Mouse (Mus musculus) fat pad, adult 2 months (tissue): Measurements from ENCODE around the gene Camk1g.

Experiments
- DNase-seq: peaks from one replicate; pipeline ENCODE4 v3.0.0-alpha.2; 2011; ENCODE audit warnings: low read depth, low spot score; ENCODE audit errors: extremely low read depth

Camk1g gene

DNA sequence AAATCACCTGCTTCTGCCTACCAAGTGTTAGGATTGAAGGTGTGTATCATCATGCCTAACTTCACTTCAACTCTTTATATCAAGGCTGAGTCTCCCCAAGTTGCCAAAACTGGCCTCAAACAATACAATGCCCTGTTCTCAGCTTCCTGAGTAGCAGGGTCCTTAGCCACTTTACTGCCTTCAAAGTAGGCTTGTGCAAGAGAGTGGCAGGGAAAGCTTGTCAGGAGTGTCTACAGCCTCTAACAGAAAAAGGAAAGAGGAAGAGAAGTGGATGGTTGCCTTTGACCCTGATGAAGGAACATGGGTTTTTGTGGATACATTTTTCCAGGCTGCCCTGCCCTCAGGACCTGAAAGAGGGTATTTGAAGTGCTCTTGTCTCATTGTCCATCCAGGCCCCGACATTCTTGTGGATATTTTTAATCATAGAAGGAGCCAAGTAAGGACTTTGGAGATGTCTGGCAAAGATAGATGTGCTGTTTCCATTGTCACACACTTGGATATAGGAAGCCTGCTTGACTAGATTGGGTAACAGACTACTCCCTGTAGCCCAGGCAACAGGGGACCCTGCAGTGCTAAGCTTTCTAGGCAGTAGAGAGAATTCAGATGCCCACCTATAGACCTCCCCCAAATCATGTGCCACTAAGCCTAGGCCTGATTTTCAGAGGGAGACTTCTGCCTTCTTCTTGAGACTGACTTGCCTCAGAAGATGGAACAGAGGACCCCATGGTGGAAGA lies 60.1 kb downstream of the Camk1g start:
- no peak for DNase-seq

DNA sequence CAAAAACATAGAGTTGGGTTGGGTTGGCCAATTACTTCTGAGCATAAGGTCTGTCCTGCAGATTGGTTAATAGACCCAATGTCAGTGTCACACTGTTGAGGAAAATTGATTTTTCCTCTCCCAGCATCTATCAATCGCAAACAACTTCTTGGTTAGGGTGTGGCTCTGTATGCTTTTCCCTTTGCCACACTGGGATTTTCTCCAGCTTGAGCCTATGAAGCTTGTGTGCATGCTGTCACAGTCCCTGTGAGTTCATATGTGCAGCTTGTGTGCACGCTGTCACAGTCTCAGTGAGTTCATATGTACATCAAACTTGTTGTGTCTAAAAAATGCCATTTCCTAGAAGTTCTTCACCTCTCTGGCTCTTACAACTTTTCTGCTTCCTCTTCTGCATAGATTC lies 63.3 kb downstream of the Camk1g start:
- no peak for DNase-seq

DNA sequence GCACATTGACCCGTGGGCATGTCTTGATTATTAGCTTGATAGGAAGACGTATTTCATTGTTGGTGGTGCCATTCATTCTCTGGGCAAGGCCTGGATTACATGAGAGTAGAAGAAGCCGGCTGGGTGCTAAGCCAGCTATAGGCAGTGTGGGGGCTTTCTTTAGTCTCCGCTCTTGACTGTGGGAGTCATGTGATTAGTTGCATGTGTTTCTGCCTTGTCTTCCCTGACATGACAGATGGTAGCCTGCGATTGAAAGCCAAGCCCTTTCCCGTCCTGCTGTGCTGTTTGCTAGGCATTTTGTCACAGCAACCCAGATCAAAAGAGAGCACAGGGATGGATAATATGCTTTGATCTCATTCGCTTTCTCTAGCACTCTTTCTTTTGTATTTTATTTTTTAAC lies 64.7 kb downstream of the Camk1g start:
- DNase-seq = no peak

DNA sequence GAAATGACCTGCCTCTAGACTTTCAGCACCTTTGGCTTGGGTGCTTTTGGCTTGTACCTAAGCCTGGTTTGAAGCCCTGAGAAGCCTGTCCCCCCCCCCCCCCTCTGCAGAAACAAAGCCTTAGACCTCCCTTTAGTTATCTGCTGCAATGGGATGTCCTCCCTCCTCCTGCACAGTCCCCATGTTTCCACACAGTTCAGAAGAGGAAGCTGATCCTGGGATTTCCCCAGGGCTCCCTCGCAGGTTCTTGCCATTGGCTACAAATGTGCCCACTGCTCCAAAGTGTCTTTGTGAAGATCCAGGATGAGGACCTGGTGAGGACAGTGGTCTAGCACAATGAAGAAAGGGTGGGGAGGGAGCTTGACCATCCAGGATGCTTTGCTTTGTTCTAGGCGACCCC lies 67.0 kb downstream of the Camk1g start:
- DNase-seq = no peak

DNA sequence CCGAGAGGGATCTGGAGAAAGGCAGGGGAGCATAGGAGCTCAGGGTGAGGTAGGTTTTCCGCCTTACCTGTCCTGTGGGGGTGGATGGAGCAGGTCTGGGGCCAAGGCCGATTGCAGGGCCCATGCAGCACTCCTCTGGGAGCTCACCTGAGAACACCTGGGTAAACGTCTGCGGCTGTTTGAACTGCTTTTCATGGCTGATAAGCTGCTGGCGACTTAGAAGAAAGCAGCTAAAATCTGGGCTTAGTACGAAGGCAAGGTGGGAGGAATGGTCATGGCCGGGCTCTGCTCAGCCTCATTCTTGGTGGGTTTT lies 68.0 kb downstream of the Camk1g start:
- no peak for DNase-seq

DNA sequence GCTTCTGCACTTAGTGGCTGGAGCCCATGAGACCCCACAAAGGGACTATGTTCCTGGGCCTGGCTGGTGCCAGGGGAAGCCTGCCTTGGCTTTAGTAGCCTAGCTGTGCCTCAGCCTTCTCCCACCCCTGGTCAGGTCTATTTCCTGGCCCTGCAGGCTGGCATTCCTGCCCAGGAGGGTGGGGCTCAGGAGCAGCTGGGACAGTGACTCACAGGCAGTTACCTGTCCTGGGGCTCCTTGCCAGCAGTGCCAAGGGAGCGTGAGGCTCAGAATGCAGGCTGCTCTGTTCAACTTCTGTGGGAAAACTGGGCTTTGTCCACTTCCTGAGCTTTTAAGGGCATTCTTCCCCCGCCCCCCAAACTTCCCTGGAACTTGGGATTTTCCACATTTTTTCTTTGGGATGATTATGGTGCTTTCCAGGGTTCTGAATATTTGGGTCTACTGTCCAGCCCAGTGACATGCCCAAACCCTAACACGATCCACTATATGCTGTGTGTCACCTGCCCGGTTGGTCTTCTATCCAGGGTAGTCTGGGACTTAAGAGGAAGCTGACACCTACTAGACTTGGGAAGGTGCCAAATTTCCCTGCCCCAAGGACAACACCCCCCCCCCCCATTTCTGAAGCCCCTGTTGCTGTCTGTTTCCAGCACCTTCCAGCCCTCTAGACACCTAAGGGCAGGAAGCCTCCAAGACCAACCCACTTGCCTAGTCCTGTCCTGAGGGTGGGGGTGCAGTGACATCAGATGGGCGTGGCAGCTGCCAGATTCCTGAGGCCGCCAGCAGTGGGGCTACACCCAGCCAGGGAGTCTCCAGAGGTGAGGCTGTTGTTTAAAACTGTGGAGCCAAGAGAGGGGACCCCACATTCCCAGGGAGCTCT lies 68.6 kb downstream of the Camk1g start:
- no peak for DNase-seq

DNA sequence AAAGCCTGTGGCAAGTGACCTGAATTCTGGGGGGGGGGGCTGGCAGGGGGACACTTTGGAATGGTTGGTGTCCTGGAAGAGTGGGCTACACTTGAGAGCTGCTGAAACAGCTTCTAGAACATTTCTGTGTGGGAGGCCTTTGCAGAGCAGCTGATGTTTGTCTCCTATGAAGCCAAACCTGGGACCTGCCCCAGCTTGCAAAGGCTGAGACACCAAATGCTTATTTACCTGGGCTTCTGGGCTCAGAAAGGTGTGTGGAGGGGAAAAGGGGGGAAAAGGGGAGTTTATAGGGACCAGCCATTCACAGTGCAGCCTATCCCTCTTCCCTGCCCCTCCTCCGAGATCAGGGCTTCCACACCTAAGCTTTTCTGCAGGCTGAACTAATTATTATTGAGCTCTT lies 70.1 kb downstream of the Camk1g start:
- DNase-seq = no peak

DNA sequence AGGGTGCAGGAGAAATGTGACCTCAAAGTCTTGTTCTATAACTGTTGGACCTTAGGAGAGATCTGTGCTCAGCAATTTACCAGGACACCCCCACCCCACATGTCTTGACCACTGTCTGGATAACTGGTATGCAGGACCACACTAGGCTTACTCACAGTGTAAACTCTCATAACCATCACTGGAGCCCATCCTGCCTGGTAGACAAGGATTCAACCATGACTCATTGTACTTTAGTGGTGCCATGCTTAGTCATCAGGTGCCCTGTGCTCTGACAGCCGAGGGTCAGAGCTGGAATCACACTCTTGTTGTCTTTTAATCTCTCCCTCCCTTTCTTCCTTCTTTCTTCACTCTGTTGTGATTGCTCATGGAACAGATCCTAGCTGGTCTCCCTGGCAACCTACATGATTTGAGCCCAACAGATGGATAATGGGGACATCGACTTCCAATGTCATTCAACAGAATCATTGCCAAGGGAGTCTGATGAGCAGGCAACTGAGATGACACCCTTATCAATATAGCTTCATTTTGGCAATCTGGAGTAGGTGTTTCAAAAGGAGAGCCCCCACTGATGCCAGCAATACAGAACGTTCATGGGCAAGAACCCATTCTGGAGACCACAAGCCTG lies 71.8 kb downstream of the Camk1g start:
- no peak for DNase-seq
